Mouse (Mus musculus): ENCODE measurements around the gene Olfr705. TPM values are rescaled to one million over a fixed set of nuclear protein-coding genes. Genes with fewer than 3 reads are reported as not detected.
"Not testable (repeated sequence)": the region's sequence is repeated elsewhere in the genome, so short reads cannot be mapped to it uniquely, and the experiment has no call there.

Gene Olfr705
- not detected for total RNA-seq (2021)
- long read RNA-seq, experiment 1 = 0 reads
- long read RNA-seq, experiment 2 = 0 reads

- DNase-seq = no peak
- intact Hi-C loops (cut with DNase I) = no loop called here
Measured at GRCm38 (mm10) chr7:106876791-106877190, at the start of gene Olfr705. TSS of gene Olfr705 (minus strand) at chr7:106876891.

GRCm38 (mm10) chr7:106920961-106921360 lies 44.3 kb upstream of the Olfr705 start:
- intact Hi-C loops (cut with DNase I); DNase-seq: not testable (repeated sequence)

GRCm38 (mm10) chr7:106907676-106908075 lies 31.0 kb upstream of the Olfr705 start, which contains the start of gene Olfr1532-ps1:
TSS of gene Olfr1532-ps1 (plus strand) at chr7:106908001.
- intact Hi-C loops (cut with DNase I) = no loop called here
- no peak for DNase-seq

GRCm38 (mm10) chr7:106901141-106901540 lies 24.4 kb upstream of the Olfr705 start, which contains the start of gene Olfr707:
TSS of gene Olfr707 (minus strand) at chr7:106901241.
- DNase-seq; intact Hi-C loops (cut with DNase I): not testable (repeated sequence)

GRCm38 (mm10) chr7:106888062-106888461 lies 11.4 kb upstream of the Olfr705 start, which contains the start of gene Olfr706:
TSS of gene Olfr706 (minus strand) at chr7:106888162.
- intact Hi-C loops (cut with DNase I) = no loop called here
- DNase-seq = no peak

- DNase-seq = no peak
- intact Hi-C loops (cut with DNase I) = no loop called here
Measured at GRCm38 (mm10) chr7:106862885-106863284, 13.8 kb downstream of the Olfr705 start, which contains the start of gene Olfr704. TSS of gene Olfr704 (plus strand) at chr7:106863185.

GRCm38 (mm10) chr7:106843060-106843459 lies 33.6 kb downstream of the Olfr705 start, which contains the start of gene Olfr703:
TSS of gene Olfr703 (plus strand) at chr7:106843360.
- no peak for DNase-seq
- intact Hi-C loops (cut with DNase I) = no loop called here

- no peak for DNase-seq
- intact Hi-C loops (cut with DNase I) = no loop called here
Measured at GRCm38 (mm10) chr7:106833793-106834192, 42.9 kb downstream of the Olfr705 start, which contains the start of gene Olfr702. TSS of gene Olfr702 (minus strand) at chr7:106833893.

Other genes with a start within 250 kb of the Olfr705 start
- gene Olfr693, start 196.3 kb downstream of the Olfr705 start, total RNA-seq (2021) = not detected
- not detected for gene Olfr694, start 185.1 kb downstream of the Olfr705 start, total RNA-seq (2021)
- not detected for gene Olfr695, start 160.5 kb downstream of the Olfr705 start, total RNA-seq (2021)
- gene Olfr697, start 134.4 kb downstream of the Olfr705 start, total RNA-seq (2021) = not detected
- gene Olfr698, start 121.5 kb downstream of the Olfr705 start, total RNA-seq (2021) = not detected
- gene Olfr699, start 83.7 kb downstream of the Olfr705 start, total RNA-seq (2021) = not detected
- gene Olfr700, start 68.1 kb downstream of the Olfr705 start, total RNA-seq (2021) = not detected
- gene Olfr701, start 62.8 kb downstream of the Olfr705 start, total RNA-seq (2021) = not detected
- gene Olfr702, start 43.0 kb downstream of the Olfr705 start, total RNA-seq (2021) = not detected
- not detected for gene Olfr703, start 33.5 kb downstream of the Olfr705 start, total RNA-seq (2021)
- gene Olfr704, start 13.7 kb downstream of the Olfr705 start, total RNA-seq (2021) = not detected
- not detected for gene Olfr706, start 11.3 kb upstream of the Olfr705 start, total RNA-seq (2021)
- not detected for gene Olfr707, start 24.4 kb upstream of the Olfr705 start, total RNA-seq (2021)
- not detected for gene Olfr1532-ps1, start 31.1 kb upstream of the Olfr705 start, total RNA-seq (2021)
- not detected for gene Olfr709-ps1, start 55.3 kb upstream of the Olfr705 start, total RNA-seq (2021)
- gene Olfr710, start 71.4 kb upstream of the Olfr705 start, total RNA-seq (2021) = not detected
- gene Olfr6, start 87.0 kb upstream of the Olfr705 start, total RNA-seq (2021) = not detected
- not detected for gene Olfr711, start 98.6 kb upstream of the Olfr705 start, total RNA-seq (2021)
- not detected for gene Olfr2, start 129.2 kb upstream of the Olfr705 start, total RNA-seq (2021)
- not detected for gene Olfr713, start 154.3 kb upstream of the Olfr705 start, total RNA-seq (2021)
- gene Olfr714, start 194.1 kb upstream of the Olfr705 start, total RNA-seq (2021) = not detected
- gene Olfr17, start 216.3 kb upstream of the Olfr705 start, total RNA-seq (2021) = not detected
- not detected for gene Olfr715b, start 233.5 kb upstream of the Olfr705 start, total RNA-seq (2021)